Mouse (Mus musculus): ENCODE results near the gene Lcmt2. TPM values are rescaled to one million over a fixed set of nuclear protein-coding genes. Genes with fewer than 3 reads are reported as not detected.
A peak's percentile ranks its signal among the peaks of the same experiment; 100 is the strongest.
"Not testable (repeated sequence)": the region's sequence is repeated elsewhere in the genome, so short reads cannot be mapped to it uniquely, and the experiment has no call there.

The Lcmt2 gene
- polyA plus RNA-seq, 1 experiment from 2014 or later: 19.8 TPM

GRCm38 (mm10) chr2:121127536-121127935 lies 12.9 kb downstream of the Lcmt2 start:
- no peak overlapping the region for H3K27ac ChIP-seq (ENCODE audit: low read length)
- no peak overlapping the region for H3K4me2 ChIP-seq (ENCODE audit: low read depth, low read length)
- no peak for ATAC-seq
- no peaks in the 10 kb centered on the region for H3K27me3 ChIP-seq (replicated peaks; ENCODE audit: control insufficient read depth, insufficient read depth, low read length)
- H3K9ac ChIP-seq (ENCODE audit: low read depth, low read length): no peak overlapping the region
- 49% methylated on average over 1 of the region's 1 CpGs for WGBS
- no peaks in the 10 kb centered on the region for H3K36me3 ChIP-seq (ENCODE audit: control insufficient read depth, insufficient read depth, low read length)
- no peak overlapping the region for H3K4me3 ChIP-seq (ENCODE audit: low read length)
- H3K4me1 ChIP-seq (ENCODE audit: control insufficient read depth, insufficient read depth, low read length): no peaks in the 10 kb centered on the region
- no peaks in the 10 kb centered on the region for H3K9me3 ChIP-seq (ENCODE audit: control insufficient read depth, low read length)

- not testable (repeated sequence) for H3K9ac ChIP-seq (ENCODE audit: low read depth, low read length); H3K27ac ChIP-seq (ENCODE audit: low read length); H3K4me1 ChIP-seq (ENCODE audit: control insufficient read depth, insufficient read depth, low read length); H3K4me3 ChIP-seq (ENCODE audit: low read length); H3K4me2 ChIP-seq (ENCODE audit: low read depth, low read length); H3K27me3 ChIP-seq (replicated peaks; ENCODE audit: control insufficient read depth, insufficient read depth, low read length); H3K9me3 ChIP-seq (ENCODE audit: control insufficient read depth, low read length); H3K36me3 ChIP-seq (ENCODE audit: control insufficient read depth, insufficient read depth, low read length); ATAC-seq
- WGBS: 88% methylated on average over 5 of the region's 5 CpGs
Measured at GRCm38 (mm10) chr2:121126302-121126701, 14.2 kb downstream of the Lcmt2 start.

DNA sequence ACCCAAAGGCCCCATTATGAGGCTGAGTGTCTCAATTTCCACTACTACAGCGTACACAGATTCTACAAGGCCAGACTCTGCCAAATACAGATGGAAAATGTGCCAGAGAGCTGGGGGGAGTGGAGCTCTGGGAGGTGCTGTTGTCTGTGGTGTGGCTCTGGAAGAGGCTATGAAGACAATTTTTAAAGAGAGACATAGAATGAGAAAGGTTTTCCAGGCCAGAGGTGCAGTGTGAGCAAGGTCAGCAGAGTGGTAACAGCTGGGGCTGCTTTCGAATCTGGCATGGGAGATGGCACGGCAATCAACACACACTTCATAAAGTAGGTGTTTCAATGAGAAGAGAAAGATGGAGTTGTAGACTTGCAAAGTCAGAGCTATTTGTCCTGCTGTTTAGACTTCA lies 21.2 kb downstream of the Lcmt2 start:
- no peak for ATAC-seq
- no peak overlapping the region for H3K4me3 ChIP-seq (ENCODE audit: low read length)
- no peaks in the 10 kb centered on the region for H3K4me1 ChIP-seq (ENCODE audit: control insufficient read depth, insufficient read depth, low read length)
- 87% methylated on average over 3 of the region's 3 CpGs for WGBS
- H3K9ac ChIP-seq (ENCODE audit: low read depth, low read length): no peak overlapping the region
- no peak overlapping the region for H3K4me2 ChIP-seq (ENCODE audit: low read depth, low read length)
- H3K27me3 ChIP-seq (replicated peaks; ENCODE audit: control insufficient read depth, insufficient read depth, low read length): no peaks in the 10 kb centered on the region
- no peak overlapping the region for H3K27ac ChIP-seq (ENCODE audit: low read length)
- no peaks in the 10 kb centered on the region for H3K36me3 ChIP-seq (ENCODE audit: control insufficient read depth, insufficient read depth, low read length)
- H3K9me3 ChIP-seq (ENCODE audit: control insufficient read depth, low read length): no peaks in the 10 kb centered on the region

- Histone ChIP-seq H3K4me1 (ENCODE audit: control insufficient read depth, insufficient read depth, low read length) (no peaks in the 10 kb centered on the region), H3K4me2 (ENCODE audit: low read depth, low read length) (no peak overlapping the region), H3K9ac (ENCODE audit: low read depth, low read length) (no peak overlapping the region), H3K4me3 (ENCODE audit: low read length) (no peak overlapping the region), H3K27ac (ENCODE audit: low read length) (no peak overlapping the region), H3K9me3 (ENCODE audit: control insufficient read depth, low read length) (no peaks in the 10 kb centered on the region), H3K27me3 (replicated peaks; ENCODE audit: control insufficient read depth, insufficient read depth, low read length) (no peaks in the 10 kb centered on the region), H3K36me3 (ENCODE audit: control insufficient read depth, insufficient read depth, low read length) (no peaks in the 10 kb centered on the region)
- no peak for ATAC-seq
- 85% methylated on average over 2 of the region's 2 CpGs for WGBS
Measured at GRCm38 (mm10) chr2:121115418-121115817, 25.0 kb downstream of the Lcmt2 start.

GRCm38 (mm10) chr2:121109695-121110094 lies 30.8 kb downstream of the Lcmt2 start, which contains the start of gene Tgm7:
Gene Tgm7 (minus strand): TSS chr2:121109795.
- no peak within 1 kb of the TSS for H3K4me2 ChIP-seq (ENCODE audit: low read depth, low read length)
- H3K4me3 ChIP-seq (ENCODE audit: low read length): no peak within 1 kb of the TSS
- H3K27me3 ChIP-seq (replicated peaks; ENCODE audit: control insufficient read depth, insufficient read depth, low read length): no peaks in the 10 kb centered on the region
- H3K9me3 ChIP-seq (ENCODE audit: control insufficient read depth, low read length): no peaks in the 10 kb centered on the region
- WGBS: 86% methylated on average over 4 of the region's 4 CpGs
- no peak for ATAC-seq
- H3K4me1 ChIP-seq (ENCODE audit: control insufficient read depth, insufficient read depth, low read length): no peaks in the 10 kb centered on the region
- H3K9ac ChIP-seq (ENCODE audit: low read depth, low read length): no peak within 1 kb of the TSS
- no peaks in the 10 kb centered on the region for H3K36me3 ChIP-seq (ENCODE audit: control insufficient read depth, insufficient read depth, low read length)
- H3K27ac ChIP-seq (ENCODE audit: low read length): no peak within 1 kb of the TSS

DNA sequence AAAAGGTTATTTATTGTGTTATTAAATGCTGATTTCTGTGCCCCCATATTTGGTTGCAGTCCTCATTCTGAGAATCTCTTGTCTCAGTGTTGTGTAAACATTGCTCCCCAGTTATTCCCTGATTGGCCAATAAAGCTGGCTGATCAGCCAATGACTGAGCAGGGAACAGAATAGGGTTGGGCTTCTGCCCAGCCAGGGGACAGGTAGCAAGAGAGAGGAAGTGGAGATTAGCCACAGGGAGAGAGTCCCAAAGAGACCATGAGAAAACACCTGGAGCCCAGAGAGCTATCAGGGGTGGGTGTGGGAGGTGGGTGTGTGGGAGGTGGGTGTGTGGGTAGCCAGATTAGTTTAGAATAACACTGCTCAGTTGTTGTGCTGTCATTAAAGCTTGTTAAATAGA lies 34.5 kb downstream of the Lcmt2 start:
- no peak for ATAC-seq
- H3K4me1 ChIP-seq (ENCODE audit: control insufficient read depth, insufficient read depth, low read length): no peaks in the 10 kb centered on the region
- H3K9me3 ChIP-seq (ENCODE audit: control insufficient read depth, low read length): no peaks in the 10 kb centered on the region
- no peak overlapping the region for H3K27ac ChIP-seq (ENCODE audit: low read length)
- H3K9ac ChIP-seq (ENCODE audit: low read depth, low read length): no peak overlapping the region
- H3K27me3 ChIP-seq (replicated peaks; ENCODE audit: control insufficient read depth, insufficient read depth, low read length): no peaks in the 10 kb centered on the region
- no peaks in the 10 kb centered on the region for H3K36me3 ChIP-seq (ENCODE audit: control insufficient read depth, insufficient read depth, low read length)
- H3K4me3 ChIP-seq (ENCODE audit: low read length): no peak overlapping the region
- H3K4me2 ChIP-seq (ENCODE audit: low read depth, low read length): no peak overlapping the region

DNA sequence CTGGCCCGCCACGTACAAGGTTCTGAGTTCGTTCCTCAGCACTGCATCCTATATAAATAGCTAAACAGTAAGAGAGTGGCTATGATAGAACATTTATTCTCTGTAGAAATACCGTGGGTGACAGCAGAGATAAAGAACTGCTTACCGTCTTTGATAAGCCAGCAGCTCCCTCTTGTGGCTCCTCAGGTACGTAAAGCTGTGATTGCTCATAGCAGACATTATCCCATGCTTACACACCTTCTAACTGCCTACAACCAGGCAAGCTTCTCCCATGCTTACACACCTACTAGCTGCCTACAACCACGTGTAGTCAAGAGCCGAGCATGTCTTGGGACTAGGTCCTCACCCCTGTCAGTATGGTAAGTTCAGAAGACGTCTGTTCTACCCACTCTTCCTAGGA lies 38.4 kb downstream of the Lcmt2 start:
- Histone ChIP-seq H3K4me1 (ENCODE audit: control insufficient read depth, insufficient read depth, low read length) (no peaks in the 10 kb centered on the region), H3K4me3 (ENCODE audit: low read length) (no peak overlapping the region), H3K27me3 (replicated peaks; ENCODE audit: control insufficient read depth, insufficient read depth, low read length) (no peaks in the 10 kb centered on the region), H3K9me3 (ENCODE audit: control insufficient read depth, low read length) (no peaks in the 10 kb centered on the region), H3K36me3 (ENCODE audit: control insufficient read depth, insufficient read depth, low read length) (no peaks in the 10 kb centered on the region), H3K27ac (ENCODE audit: low read length) (no peak overlapping the region), H3K9ac (ENCODE audit: low read depth, low read length) (no peak overlapping the region), H3K4me2 (ENCODE audit: low read depth, low read length) (no peak overlapping the region)
- 0 out of 2 replicates have a peak, but pooled peaks have one; percentile 18 for ATAC-seq
- WGBS: 21% methylated on average over 9 of the region's 9 CpGs

GRCm38 (mm10) chr2:121089751-121090150 lies 50.7 kb downstream of the Lcmt2 start:
- 67% methylated on average over 4 of the region's 4 CpGs for WGBS

GRCm38 (mm10) chr2:121088507-121088906 lies 51.9 kb downstream of the Lcmt2 start:
- Histone ChIP-seq H3K4me1 (ENCODE audit: control insufficient read depth, insufficient read depth, low read length) (no peaks in the 10 kb centered on the region), H3K27ac (ENCODE audit: low read length) (no peak overlapping the region), H3K9ac (ENCODE audit: low read depth, low read length) (no peak overlapping the region), H3K27me3 (replicated peaks; ENCODE audit: control insufficient read depth, insufficient read depth, low read length) (no peaks in the 10 kb centered on the region), H3K9me3 (ENCODE audit: control insufficient read depth, low read length) (no peaks in the 10 kb centered on the region), H3K4me2 (ENCODE audit: low read depth, low read length) (no peak overlapping the region), H3K36me3 (ENCODE audit: control insufficient read depth, insufficient read depth, low read length) (no peaks in the 10 kb centered on the region), H3K4me3 (ENCODE audit: low read length) (no peak overlapping the region)
- ATAC-seq: no peak
- 88% methylated on average over 3 of the region's 3 CpGs for WGBS

More at GRCm38 (mm10) chr2:121089751-121090150, 50.7 kb downstream of the Lcmt2 start:
- Histone ChIP-seq H3K27ac (ENCODE audit: low read length) (no peak overlapping the region), H3K36me3 (ENCODE audit: control insufficient read depth, insufficient read depth, low read length) (no peaks in the 10 kb centered on the region), H3K9me3 (ENCODE audit: control insufficient read depth, low read length) (no peaks in the 10 kb centered on the region), H3K9ac (ENCODE audit: low read depth, low read length) (no peak overlapping the region), H3K27me3 (replicated peaks; ENCODE audit: control insufficient read depth, insufficient read depth, low read length) (no peaks in the 10 kb centered on the region), H3K4me2 (ENCODE audit: low read depth, low read length) (no peak overlapping the region), H3K4me1 (ENCODE audit: control insufficient read depth, insufficient read depth, low read length) (no peaks in the 10 kb centered on the region), H3K4me3 (ENCODE audit: low read length) (no peak overlapping the region)
- no peak for ATAC-seq

- H3K4me2 ChIP-seq (ENCODE audit: low read depth, low read length): no peak within 1 kb of the TSS
- H3K27ac ChIP-seq (ENCODE audit: low read length): no peak within 1 kb of the TSS
- 47% methylated on average over 6 of the region's 6 CpGs for WGBS
Measured at GRCm38 (mm10) chr2:121085480-121086185, 54.8 kb downstream of the Lcmt2 start, which contains the start of gene Tgm5. Gene Tgm5 (minus strand): TSS chr2:121085841.

More at GRCm38 (mm10) chr2:121085480-121086185, 54.8 kb downstream of the Lcmt2 start, which contains the start of gene Tgm5:
- Histone ChIP-seq H3K4me3 (ENCODE audit: low read length) (no peak within 1 kb of the TSS), H3K9ac (ENCODE audit: low read depth, low read length) (no peak within 1 kb of the TSS), H3K36me3 (ENCODE audit: control insufficient read depth, insufficient read depth, low read length) (no peaks in the 10 kb centered on the region), H3K27me3 (replicated peaks; ENCODE audit: control insufficient read depth, insufficient read depth, low read length) (no peaks in the 10 kb centered on the region), H3K4me1 (ENCODE audit: control insufficient read depth, insufficient read depth, low read length) (no peaks in the 10 kb centered on the region), H3K9me3 (ENCODE audit: control insufficient read depth, low read length) (no peaks in the 10 kb centered on the region)
- no peak for ATAC-seq

Data from intestine, embryonic 16.5 days (tissue).